Mouse (Mus musculus) adrenal gland, postnatal 36 days (tissue): ENCODE measurements around the gene Atxn7. TPM values are rescaled to one million over a fixed set of nuclear protein-coding genes. Genes with fewer than 3 reads are reported as not detected.
A peak's percentile ranks its signal among the peaks of the same experiment; 100 is the strongest.

Source experiments
- DNase-seq, 2 experiments: peaks; one replicate each; pipeline ENCODE4 v3.0.0; 2021; ENCODE audit warnings: mixed read lengths in 1 of 2
- total RNA-seq, 2 experiments: library from RNA; stranded (reverse); gene quantifications; 2 replicates each; pipeline ENCODE4 v1.2.3; 2021

Atxn7 gene
- total RNA-seq, 2 experiments from 2014 or later = 22.0 to 43.8 TPM

DNA sequence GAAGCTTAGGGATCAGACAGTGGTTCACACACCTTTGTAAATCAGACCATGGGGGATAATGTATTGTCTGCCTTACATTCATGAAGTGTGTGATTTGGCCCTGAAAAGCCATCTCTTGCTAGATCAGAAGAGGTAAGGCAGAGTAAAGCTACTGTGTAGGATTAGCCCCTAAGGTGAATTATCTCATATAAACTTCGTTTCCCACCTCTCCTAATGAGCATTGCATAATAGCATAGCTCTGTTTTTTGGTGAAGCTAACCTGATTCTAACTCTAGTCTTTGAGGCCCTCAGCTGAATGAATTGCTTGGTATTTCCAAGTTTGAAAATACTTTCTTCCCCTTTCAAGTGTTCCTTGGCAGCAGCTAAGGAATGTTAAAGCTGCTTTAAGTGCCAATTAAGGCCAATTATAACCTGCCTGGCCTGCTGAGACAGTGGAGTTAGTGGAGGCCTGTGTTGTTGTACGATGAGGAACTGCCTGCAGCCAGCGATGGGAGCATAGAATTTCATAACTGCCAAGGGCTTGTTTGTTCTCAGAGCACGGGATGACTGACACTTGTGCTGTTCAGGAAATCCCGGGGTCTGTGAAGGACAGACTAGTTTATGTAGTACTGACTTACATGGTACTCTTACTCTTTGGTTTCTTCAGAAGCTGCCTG lies 103.4 kb downstream of the Atxn7 start:
- no peak for DNase-seq

DNA sequence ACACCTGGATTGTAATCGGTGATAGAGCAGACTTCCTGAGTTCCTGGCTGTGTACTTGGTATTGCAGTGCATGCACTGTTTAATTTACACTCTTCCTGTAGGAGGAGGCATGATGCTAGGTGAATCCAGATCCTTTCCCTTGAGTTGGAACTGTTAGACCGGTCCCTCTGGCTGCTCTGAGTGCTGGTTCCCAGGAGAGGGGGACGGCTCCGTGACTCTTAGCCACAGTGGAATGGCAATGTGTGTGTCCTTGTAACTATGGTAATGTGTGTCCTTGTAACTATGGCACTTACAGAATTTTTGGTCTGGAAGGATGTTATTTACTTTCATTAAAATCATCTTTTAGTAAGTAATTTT lies 103.9 kb downstream of the Atxn7 start:
- DNase-seq = no peak

DNA sequence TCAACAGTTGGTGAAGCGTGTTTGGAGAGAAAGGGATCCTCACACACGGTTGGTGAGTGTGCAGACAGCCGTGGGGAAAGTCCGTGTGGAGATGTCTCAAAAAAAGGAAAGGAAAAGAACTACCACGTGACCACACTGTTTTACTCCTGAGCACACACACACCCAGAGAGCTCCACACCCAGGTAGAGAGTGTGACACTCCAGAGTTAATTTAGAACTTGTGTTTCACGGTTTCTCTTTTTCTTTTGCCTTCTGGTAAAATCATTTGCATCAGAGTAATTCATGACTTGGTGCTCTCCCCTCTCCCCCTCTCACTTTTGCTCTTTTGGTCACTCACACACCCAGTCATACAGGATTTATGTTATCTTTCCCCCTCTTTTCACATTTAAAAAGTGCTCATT lies 105.0 kb downstream of the Atxn7 start:
- DNase-seq = no peak

DNA sequence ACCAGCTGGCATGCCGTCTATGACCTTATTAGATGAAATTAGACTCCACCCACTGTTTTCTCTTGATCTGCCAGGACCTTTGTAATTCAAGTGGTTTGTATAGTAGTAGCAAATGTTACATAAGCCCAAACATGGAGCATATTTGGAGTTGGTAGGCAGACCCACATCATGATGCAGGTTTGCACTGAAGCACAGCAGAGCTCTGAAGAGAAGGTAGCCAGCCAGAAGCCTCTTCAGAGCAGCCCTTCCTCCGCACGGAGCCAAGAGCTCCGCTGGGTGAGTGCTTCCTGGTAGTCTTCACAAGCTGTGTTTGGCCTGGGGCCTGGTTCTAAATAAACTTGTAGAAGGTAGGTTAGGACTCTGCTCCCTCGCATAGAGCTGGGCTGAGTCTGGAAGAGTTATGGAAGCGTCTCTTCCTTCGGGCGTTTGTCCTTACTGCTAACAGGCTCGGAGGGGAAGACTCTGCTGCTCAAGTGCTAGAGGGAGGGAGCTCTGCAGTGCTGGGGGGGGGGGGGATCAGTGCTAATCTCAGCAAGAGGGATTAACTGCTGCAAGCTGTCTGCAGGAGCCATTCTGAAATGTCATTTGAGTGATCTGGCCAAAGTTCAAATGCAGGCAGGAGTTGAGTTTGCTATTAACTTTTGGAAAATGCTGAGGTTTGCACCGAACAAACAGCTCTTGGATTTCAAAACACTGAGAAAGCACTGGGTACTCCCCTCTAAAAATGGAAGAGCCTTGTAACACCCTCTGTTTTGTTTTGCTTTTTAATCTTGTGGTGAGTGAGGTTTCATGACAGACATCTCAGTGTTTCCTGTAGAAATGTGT lies 106.6 kb downstream of the Atxn7 start:
- peak; percentile 9 to 56 for DNase-seq

DNA sequence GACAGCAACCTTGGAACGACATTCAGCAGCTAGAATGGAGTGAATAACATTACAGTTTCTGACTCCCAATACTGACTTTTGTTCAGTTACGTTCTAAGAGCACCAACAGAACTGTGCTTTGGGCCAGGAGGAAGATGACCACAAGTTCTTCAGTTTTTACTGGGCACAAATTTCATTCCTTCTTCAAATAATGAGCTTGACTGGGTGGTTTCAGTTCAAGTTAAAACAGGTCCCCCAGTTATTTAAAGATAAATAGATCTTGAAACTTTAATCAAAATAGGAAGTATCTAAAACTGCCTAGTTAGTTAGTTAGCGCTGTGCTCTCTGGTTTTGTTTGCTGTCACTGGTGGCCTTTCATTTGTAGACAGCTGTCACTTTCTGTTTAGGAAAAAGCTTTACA lies 107.3 kb downstream of the Atxn7 start:
- no peak for DNase-seq

DNA sequence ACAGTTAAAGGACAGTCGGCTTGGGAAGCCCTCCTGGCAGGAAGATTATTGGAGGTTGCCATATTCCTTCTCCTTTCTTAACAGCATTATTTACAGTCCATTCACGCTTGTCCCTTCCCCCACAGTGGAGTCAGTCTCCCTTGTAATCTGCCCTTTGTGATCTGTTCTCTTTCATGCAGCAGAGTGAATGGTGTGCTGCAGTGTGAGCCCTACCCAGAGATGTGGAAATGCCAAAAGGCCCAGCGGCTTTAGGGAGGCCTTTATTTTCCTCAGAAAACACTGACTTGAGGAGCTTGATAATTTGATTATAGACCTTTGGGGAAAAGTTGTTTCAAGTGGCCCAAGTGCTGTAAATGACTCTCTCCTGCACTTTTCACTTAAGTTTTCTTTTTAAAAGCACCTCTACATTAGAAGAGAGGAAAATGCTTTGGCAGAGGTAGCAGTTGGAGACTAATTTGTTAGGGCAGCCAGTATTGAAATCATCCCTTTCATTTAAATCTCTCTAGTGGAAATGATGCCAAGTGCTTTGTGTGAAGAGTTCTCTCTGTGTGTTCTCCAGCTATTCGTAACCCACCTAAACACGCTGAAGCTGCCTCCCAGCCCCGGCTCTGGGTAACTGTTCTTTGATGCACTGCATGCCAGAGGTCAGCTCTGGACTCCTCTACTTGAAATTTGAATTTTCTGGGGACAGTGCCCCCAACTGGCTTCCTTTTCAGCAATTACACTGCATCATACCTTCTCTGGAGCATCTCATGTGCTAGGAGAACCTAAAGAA lies 109.5 kb downstream of the Atxn7 start:
- no peak for DNase-seq

DNA sequence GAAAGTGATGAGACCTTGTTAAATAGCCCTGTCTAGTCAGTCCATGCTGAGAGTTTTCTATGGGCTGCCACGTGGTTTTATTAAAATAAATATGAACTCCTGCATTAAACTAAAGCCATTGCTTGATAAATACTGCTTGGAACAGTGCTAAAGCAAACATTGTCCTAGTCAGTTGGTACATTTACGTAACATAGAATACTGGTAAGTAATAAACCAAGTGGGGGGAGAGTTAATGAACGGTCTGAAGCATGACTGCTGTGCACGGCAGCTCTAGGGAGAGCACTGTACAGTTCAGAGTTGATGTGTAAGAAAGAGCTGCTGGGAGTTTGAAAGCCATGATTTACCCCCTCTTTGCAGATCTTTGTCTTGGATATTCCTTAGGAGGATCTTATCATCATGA lies 110.2 kb downstream of the Atxn7 start:
- DNase-seq = no peak

DNA sequence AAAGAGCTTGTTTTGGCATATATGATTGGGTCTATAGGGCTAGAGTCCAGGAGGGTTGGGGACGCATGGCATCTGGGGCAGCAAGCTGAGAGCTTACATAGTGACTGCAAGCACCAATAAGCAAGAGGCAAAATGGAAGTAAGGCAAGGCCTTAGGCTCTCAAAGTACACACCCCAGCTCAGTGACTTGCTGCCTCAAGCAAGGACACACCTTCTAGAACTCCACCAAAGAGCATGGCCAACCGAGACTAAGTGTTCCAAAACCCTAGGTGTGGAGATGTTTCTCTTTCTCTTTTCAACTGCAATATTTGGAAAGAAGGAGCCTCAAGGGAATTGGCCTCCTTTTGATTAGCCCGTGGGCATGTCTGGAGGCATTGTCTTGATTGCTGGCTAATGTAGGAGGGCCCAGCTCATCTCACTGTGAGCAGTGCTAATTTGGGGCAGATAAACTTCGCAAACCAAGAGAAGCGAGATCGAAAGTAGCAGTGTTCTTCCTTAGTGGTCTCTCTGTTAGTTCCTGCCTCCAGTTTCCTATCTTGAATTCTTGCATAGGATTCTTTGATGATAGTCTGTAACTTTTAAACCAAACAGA lies 119.5 kb downstream of the Atxn7 start:
- no peak for DNase-seq

DNA sequence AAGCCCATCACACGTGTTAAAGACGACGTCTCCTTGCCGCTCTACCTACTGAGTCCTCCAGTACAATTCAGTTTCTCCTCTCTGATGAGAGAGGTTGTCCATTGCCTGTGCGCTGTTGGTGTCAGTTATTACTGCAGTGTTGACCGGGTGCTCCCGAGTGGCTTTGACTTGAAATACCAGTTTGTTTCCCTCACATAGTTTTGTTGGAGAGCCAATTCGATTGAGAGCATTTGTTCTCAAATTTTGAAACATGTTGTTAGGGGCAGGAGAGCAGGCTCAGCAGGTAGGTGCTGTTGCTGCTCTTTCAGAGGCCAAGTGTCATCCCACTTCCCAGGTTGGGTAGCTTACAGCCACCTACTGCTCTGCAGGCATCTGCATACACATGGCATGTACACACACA lies 122.6 kb downstream of the Atxn7 start:
- no peak for DNase-seq

DNA sequence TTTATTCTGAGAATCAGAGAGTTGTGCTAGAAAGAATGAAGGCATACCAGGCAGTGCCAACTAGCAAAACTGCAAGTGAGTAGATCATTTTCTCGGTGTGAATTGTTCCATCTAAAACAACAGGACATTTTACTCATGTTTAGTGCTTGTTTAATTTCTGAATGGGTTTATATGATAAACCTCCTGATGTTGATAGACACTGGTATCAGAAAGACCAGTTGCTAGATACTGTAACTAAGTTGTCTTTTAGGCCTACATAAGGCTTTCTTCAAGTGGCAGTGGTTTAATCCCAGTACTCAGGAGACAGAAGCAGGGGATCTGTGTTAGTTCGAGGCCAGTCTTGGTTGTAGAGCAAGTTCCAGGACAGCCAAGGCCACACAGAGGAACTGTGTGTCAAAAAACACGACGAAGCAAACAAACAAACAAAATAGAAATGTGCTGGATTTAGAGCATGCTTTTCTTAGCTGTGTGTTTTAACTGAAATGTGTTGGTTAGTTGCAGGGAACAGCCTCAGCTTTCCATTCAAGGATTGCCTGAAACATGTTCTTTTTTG lies 125.5 kb downstream of the Atxn7 start:
- DNase-seq = no peak

DNA sequence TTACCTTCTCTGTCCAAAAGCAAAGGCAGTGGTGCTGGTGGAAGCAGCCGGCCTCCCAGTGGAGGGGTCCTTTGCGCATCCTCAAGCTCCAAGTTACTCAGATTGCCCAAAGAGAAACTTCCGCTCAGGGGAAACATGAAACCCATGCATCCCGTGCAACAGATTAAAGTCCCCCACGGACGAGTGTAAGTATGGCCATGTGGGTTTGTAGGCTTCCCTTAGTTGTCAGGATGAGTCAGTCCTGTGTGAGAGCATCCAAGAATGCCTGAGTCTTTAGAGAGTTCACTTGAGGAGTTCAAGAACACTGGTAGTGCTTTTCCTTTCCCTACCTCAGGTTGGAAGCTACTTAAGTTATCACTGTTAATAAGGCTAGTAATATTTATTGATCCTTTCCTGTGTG lies 126.1 kb downstream of the Atxn7 start:
- no peak for DNase-seq

DNA sequence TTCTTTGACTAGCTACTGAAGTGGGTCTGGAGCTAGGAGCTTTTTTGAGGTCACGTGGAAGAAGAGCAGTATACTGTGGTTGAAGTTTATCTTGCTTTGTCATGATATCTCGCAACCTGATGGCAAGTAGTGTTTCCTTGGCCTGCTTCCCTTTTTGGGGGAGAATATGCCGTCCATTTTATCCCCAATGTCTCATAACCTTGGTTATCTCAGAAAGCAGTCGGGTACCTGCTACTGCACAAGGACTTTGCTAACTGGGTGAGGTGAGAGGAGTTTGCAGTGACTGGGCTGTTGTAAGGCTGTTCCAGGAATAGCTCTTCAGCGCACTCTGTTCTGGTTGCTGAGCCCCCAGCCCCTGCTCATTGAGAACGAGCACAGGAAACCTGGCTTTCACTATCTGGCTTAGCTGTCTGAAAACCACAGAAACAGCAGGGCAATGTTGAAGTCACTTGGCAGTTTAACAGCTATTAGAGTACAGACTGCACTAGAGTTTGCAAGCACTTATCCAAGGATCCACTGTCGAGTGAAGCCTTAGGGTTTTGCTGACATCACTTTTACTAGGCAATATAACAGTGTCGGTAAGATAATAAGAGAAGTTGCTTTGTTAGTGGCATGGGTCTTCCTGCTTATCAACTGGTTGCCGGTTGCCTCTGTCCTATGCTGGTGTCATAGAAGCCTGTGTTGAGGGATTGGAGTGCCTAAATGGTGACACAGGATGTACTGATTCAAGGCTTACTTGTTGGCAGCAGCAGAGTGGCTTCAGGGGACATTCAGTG lies 127.0 kb downstream of the Atxn7 start:
- DNase-seq = no peak

DNA sequence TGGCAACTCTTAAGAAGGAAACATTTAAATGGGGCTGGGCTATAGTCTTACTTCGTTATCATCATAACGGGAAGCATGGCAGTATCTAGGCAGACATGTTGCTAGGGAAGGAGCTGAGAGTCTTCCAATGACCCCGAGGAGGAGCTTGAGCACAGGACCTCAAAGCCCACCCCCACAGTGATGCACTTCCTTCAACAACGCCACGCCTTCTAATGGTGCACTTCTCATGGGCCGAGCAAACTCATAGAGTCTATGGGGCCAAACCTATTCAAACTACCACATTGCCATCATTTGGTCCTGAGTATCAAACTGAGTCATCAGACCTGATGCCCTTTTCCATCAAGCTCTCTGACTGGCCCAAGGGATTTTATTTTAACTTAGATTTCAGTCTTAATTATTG lies 129.3 kb downstream of the Atxn7 start:
- DNase-seq = no peak

DNA sequence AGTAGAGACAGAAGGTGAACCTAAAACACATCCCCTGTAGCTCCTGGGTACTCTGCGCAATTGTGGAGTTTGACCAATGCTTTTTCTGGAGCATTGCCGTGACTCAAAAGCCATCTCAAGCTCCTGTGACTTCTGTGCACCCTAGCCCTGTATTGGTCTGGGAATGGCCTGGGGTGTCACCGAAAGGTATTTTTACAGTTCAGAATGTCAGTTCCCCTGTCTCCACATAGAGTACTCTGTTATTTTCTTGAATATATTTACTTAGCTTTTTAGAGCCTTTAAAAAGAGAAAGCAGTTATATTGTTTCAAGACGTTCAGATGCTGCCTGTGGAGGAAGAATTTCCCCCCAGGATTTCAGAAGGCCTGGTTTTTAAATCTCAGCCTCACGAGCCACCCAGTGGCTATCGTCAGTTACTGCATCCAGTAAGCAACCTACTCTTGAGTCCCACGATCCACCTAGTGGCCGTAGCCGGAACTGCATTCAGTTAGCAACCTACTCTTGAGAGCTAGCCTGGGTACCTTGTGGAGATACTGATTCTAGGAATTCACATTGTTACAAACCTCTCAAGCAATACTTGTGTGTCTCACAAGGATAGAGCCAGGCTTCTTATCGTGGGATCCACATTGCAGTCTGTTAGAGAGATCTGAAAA lies 137.2 kb downstream of the Atxn7 start:
- DNase-seq = peak; percentile 88 to 89

DNA sequence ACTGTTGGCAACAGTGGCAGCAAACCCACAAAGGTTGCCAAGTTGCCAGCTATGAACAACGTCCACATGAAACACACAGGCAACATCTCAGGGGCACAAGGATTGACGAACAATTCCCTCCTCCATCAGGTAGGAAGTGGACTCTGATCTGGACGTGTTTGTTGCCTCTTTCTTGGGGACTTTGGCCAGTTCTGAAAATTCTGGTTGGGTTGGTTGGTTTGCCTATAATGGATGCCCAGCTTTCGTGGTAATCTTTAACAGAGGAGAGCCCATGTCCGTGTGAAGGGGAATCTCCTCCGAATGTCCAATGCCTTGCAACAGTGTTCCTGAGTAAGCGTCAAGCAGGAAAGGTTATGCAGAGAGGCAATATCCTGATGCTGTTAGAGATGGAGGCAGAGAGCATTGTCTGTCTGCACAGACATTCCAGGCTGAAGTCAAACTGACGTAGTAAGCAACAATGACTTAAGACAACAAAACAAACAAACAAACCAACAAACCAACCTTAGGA lies 139.6 kb downstream of the Atxn7 start:
- no peak for DNase-seq

DNA sequence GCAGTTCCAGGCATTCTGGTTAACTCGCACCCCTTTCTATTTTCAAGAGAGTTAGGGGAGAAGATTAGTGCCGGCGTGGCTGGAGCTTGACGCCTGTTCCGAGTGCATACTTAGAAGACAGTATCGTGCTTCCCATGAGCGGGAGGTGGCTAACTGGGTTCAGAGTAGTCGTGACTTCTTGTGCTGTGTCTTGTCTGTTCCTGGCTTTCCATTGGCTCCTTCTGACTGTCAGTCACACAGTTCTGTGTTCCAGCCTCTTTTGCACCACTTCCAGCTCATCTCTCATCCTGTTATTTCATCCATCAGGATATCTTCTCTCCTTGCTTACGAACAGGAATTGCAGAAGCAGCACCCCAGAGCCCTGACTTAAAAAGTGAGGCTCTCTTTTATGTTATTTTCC lies 140.1 kb downstream of the Atxn7 start:
- DNase-seq = no peak

DNA sequence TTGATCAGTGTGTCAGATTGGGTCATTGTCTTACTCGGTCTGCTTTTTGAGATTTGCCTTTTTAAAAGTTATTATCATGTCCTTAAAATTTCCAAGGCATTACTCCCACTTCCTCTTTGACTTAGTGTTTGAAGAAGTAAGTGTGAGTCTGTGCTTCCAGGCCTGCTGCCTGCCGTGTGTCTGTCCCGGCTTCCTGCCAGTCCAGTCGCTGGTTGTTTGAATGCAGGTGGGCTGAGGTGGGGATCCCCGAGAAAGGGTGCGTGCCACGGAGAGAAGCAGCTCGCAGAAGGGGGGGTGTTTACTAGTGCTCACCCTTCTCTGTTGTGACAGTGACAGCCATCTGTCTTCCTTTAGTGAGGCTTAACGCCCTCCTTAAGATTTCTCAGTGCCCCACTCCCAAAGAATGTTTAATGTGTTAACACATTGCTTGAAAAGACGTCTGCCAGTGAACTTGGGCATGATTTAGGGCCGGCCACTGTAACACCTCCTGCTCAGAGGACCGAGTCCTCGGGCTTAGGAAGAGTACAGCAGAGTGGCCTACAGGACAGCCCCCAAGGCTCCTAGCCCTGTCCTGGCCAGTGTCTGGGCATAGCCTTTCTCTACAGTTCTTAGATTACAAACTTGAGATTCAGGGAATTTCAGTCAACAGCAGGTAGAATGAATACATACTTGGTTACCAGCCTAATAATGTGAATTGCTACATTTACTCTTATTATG lies 143.1 kb downstream of the Atxn7 start:
- no peak for DNase-seq

DNA sequence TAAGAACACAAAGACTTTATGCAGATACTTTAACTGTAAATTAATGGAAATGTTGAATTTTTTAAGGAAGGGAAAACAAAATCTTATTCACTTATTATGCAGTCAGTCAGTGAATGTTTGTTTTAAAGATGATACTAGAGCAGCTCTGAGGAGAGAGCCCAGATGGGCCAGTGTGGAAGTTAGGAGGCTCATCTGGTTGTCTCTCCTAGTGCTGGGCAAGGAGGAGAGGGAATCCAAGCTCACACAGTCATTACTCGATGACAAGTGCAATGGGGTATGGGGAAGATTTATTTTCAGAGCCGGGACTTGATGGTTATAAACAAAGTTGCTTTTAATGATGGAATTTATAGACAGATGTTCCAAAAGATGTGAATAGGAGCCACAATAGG lies 143.7 kb downstream of the Atxn7 start:
- no peak for DNase-seq

DNA sequence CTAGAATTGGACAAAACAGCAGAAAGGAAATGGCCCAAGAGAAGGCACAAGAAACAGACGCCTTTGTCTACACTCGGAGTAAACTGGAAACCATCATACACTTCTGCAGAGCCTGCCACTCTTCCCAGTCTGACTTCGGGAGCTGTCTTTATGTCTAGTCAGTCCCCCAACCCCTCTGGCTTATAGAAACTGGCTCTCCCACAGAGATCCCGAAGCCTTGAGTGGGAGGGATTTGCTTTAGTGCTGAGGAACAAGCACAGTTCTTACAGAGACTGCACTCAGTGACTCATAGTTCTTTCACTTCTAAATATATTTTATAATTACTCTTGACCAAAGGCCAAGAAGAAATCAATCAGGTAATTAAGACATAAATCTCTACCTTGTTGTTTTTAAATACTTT lies 149.5 kb downstream of the Atxn7 start:
- no peak for DNase-seq
